Mouse (Mus musculus) forebrain, embryonic 11.5 days (tissue): Measurements from ENCODE around the gene Rps28. TPM values are rescaled to one million over a fixed set of nuclear protein-coding genes. Genes with fewer than 3 reads are reported as not detected.
"Not testable (repeated sequence)": the region's sequence is repeated elsewhere in the genome, so short reads cannot be mapped to it uniquely, and the experiment has no call there.

ENCODE experiments used
- ATAC-seq: fragments of 200-750 bp; cut with Nextera tagmentation; replicated peaks from 2 replicates; pipeline ENCODE4 v1.8.0; 2017; ENCODE audit warnings: moderate TSS enrichment; ENCODE audit not compliant: low FRiP score
- DNase-seq: peaks from one replicate; pipeline ENCODE4 v3.0.0-alpha.2; 2017; ENCODE audit warnings: low spot score
- H3K27ac ChIP-seq: fragments of 300-500 bp; sonication (generic); 2 replicates; pipeline ENCODE4 v1.5.1; 2014; ENCODE audit warnings: low read depth, low read length
- H3K27me3 ChIP-seq: fragments of 300-500 bp; sonication (generic); 2 replicates; pipeline ENCODE4 v1.6.1; 2014; ENCODE audit warnings: mild to moderate bottlenecking, low read length, mixed read lengths; ENCODE audit not compliant: control insufficient read depth, insufficient read depth
- H3K36me3 ChIP-seq: fragments of 300-500 bp; sonication (generic); 2 replicates; pipeline ENCODE4 v1.6.1; 2014; ENCODE audit warnings: mild to moderate bottlenecking, low read length, moderate library complexity, mixed read lengths; ENCODE audit not compliant: control insufficient read depth, insufficient read depth
- H3K4me1 ChIP-seq: fragments of 300-500 bp; sonication (generic); replicated peaks from 2 replicates; pipeline ENCODE4 v1.6.1; 2014; ENCODE audit warnings: low read length, mixed read lengths; ENCODE audit not compliant: control insufficient read depth, insufficient read depth
- H3K4me2 ChIP-seq: fragments of 300-500 bp; sonication (generic); 2 replicates; pipeline ENCODE4 v1.6.1; 2014; ENCODE audit warnings: low read depth, mild to moderate bottlenecking, low read length, moderate library complexity, mixed read lengths; ENCODE audit not compliant: severe bottlenecking
- H3K4me3 ChIP-seq: fragments of 300-500 bp; sonication (generic); 2 replicates; pipeline ENCODE4 v1.5.1; 2014; ENCODE audit warnings: low read depth, low read length
- H3K9ac ChIP-seq: fragments of 300-500 bp; sonication (generic); 2 replicates; pipeline ENCODE4 v1.6.1; 2014; ENCODE audit warnings: low read length
- H3K9me3 ChIP-seq: fragments of 300-500 bp; sonication (generic); 2 replicates; pipeline ENCODE4 v1.6.1; 2016; ENCODE audit warnings: low read length, mixed read lengths; ENCODE audit not compliant: control insufficient read depth
- WGBS: fragments of 180-500 bp; shearing (Covaris S2); extraction: QIAGEN DNeasy Blood & Tissue Kit; methylation state at CpG from one replicate; pipeline ENCODE4 v1.1.7; 2014; 5-methylcytosine and 5-hydroxymethylcytosine counted together
- polyA plus RNA-seq: library from polyadenylated mRNA; unstranded; fragments of >200 nt; fragmentation: Nextera tagmentation; extraction: Ambion mirVana; gene quantifications from 2 replicates; pipeline ENCODE4 v1.2.1, GENCODE M21; 2014

The Rps28 gene
- polyA plus RNA-seq, 1 experiment from 2014 or later: 759 TPM

GRCm38 (mm10) chr17:33829561-33829960 is 5.2 kb upstream of the Rps28 start:
- 92% methylated on average over 10 of the region's 10 CpGs for WGBS
- H3K9ac ChIP-seq: no peak overlapping the region
- no peak overlapping the region for H3K4me3 ChIP-seq
- no peaks in the 10 kb centered on the region for H3K9me3 ChIP-seq
- DNase-seq (no peak), ATAC-seq (no peak)
- H3K4me1 ChIP-seq: peaks cover 8% of the 10 kb centered on the region; the same call in 1 of the 2 replicates
- no peak overlapping the region for H3K4me2 ChIP-seq
- no peaks in the 10 kb centered on the region for H3K27me3 ChIP-seq
- H3K27ac ChIP-seq: no peak overlapping the region
- peaks cover 4% of the 10 kb centered on the region for H3K36me3 ChIP-seq

GRCm38 (mm10) chr17:33828892-33829291 is 4.5 kb upstream of the Rps28 start:
- Histone ChIP-seq H3K4me2 (no peak overlapping the region), H3K4me3 (no peak overlapping the region), H3K27me3 (no peaks in the 10 kb centered on the region), H3K36me3 (peaks cover 4% of the 10 kb centered on the region), H3K9ac (no peak overlapping the region), H3K4me1 (peaks cover 8% of the 10 kb centered on the region; the same call in 1 of the 2 replicates), H3K9me3 (no peaks in the 10 kb centered on the region), H3K27ac (no peak overlapping the region)
- DNase-seq: no peak
- WGBS: 61% methylated on average over 2 of the region's 2 CpGs
- ATAC-seq: no peak

GRCm38 (mm10) chr17:33826850-33827249 is 2.5 kb upstream of the Rps28 start:
- H3K36me3 ChIP-seq: peaks cover 13% of the 10 kb centered on the region
- no peaks in the 10 kb centered on the region for H3K27me3 ChIP-seq
- peaks cover 15% of the 10 kb centered on the region for H3K4me1 ChIP-seq
- H3K9ac ChIP-seq: no peak overlapping the region
- H3K9me3 ChIP-seq: no peaks in the 10 kb centered on the region
- ATAC-seq (no peak), DNase-seq (peak; percentile 82)
- H3K4me3 ChIP-seq: no peak overlapping the region
- no peak overlapping the region for H3K27ac ChIP-seq
- 0% methylated on average over 3 of the region's 3 CpGs for whole genome bisulfite sequencing
- H3K4me2 ChIP-seq: no peak overlapping the region

- peaks cover 11% of the 10 kb centered on the region for H3K36me3 ChIP-seq
- H3K4me3 ChIP-seq: peak overlapping the region; percentile 77
- H3K27me3 ChIP-seq: no peaks in the 10 kb centered on the region
- peak overlapping the region; percentile 76; the same call in 1 of the 2 replicates for H3K9ac ChIP-seq
- peak overlapping the region; percentile 87 for H3K4me2 ChIP-seq
- WGBS: 88% methylated on average over 8 of the region's 8 CpGs
- H3K9me3 ChIP-seq: no peaks in the 10 kb centered on the region
- H3K27ac ChIP-seq: no peak overlapping the region
- ATAC-seq (no peak), DNase-seq (no peak)
- peaks cover 15% of the 10 kb centered on the region for H3K4me1 ChIP-seq
These were observed 1.1 kb upstream of the Rps28 start for GRCm38 (mm10) chr17:33825462-33825861.

DNA sequence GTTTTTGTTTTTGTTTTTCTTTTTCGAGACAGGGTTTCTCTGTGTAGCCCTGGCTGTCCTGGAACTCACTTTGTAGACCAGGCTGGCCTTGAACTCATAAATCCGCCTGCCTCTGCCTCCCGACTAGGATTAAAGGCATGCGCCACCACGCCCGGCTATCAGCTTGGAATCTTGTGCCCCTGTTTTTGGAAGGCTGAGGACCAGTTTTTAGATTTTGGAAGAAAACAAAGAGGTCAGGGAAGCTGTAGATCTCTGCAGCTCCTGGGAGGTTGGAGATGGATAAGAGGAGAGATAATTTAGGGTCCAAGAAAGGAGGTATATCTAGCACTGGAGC is 602 bp upstream of the Rps28 start:
- Histone ChIP-seq H3K4me2 (peak overlapping the region; percentile 87), H3K4me1 (peaks cover 15% of the 10 kb centered on the region), H3K36me3 (peaks cover 11% of the 10 kb centered on the region), H3K4me3 (peak overlapping the region; percentile 77), H3K9ac (peak overlapping the region; percentile 76)
- not testable (repeated sequence) for DNase-seq, H3K27me3 ChIP-seq, H3K27ac ChIP-seq, H3K9me3 ChIP-seq, ATAC-seq
- WGBS: 6% methylated on average over 6 of the region's 6 CpGs

DNA sequence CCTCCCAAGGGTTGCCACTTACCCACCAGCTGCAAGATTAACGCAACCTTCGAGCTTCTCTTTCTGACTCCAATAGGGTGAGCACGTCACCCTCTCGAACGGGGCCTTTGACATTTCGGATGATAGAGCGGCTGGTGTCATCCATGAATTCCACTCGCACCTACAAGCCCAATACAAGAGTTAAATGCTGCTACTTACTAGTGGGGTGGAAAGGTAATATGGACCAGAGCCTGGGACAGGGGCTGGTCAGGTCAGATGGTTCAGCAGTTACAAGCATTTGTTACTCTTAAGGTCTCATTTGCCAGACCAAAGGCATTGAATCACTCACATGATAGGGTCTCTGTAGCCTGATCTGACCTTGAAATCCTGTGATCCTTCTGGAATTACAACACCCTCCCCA is 1.2 kb downstream of the Rps28 start:
- not testable (repeated sequence) for ATAC-seq, H3K27ac ChIP-seq, H3K27me3 ChIP-seq, DNase-seq, H3K9me3 ChIP-seq
- 84% methylated on average over 8 of the region's 8 CpGs for WGBS
- Histone ChIP-seq H3K4me2 (peak overlapping the region; percentile 84), H3K4me3 (peak overlapping the region; percentile 77), H3K9ac (peak overlapping the region; percentile 71), H3K4me1 (peaks cover 19% of the 10 kb centered on the region), H3K36me3 (peaks cover 11% of the 10 kb centered on the region)

GRCm38 (mm10) chr17:33822436-33822959 is 1.9 kb downstream of the Rps28 start:
- no peak for DNase-seq
- no peaks in the 10 kb centered on the region for H3K27me3 ChIP-seq
- H3K4me3 ChIP-seq: no peak overlapping the region; the same call in 1 of the 2 replicates
- H3K4me2 ChIP-seq: no peak overlapping the region
- no peak for ATAC-seq
- peaks cover 23% of the 10 kb centered on the region for H3K4me1 ChIP-seq
- no peak overlapping the region for H3K9ac ChIP-seq
- H3K9me3 ChIP-seq: no peaks in the 10 kb centered on the region
- 83% methylated on average over 1 of the region's 1 CpGs for WGBS
- peaks cover 11% of the 10 kb centered on the region for H3K36me3 ChIP-seq
- H3K27ac ChIP-seq: 0 out of 2 replicates have a peak overlapping the region, but pooled peaks have one; percentile 18

GRCm38 (mm10) chr17:33817969-33818643 is 6.3 kb downstream of the Rps28 start:
- H3K4me2 ChIP-seq: peak overlapping the region; percentile 81
- peaks cover 15% of the 10 kb centered on the region for H3K4me1 ChIP-seq
- peak overlapping the region; percentile 80 for H3K27ac ChIP-seq
- H3K36me3 ChIP-seq: peaks cover 11% of the 10 kb centered on the region
- H3K27me3 ChIP-seq: no peaks in the 10 kb centered on the region
- peak overlapping the region; percentile 48 for H3K4me3 ChIP-seq
- ATAC-seq (no peak; the same call in 1 of the 2 replicates), DNase-seq (no peak)
- H3K9me3 ChIP-seq: no peaks in the 10 kb centered on the region
- WGBS: 19% methylated on average over 33 of the region's 33 CpGs
- peak overlapping the region; percentile 78 for H3K9ac ChIP-seq
